Mouse (Mus musculus) lung, postnatal 36 days (tissue): ENCODE data around the gene Lactb.

Experiments used
- DNase-seq: peaks from one replicate; pipeline ENCODE4 v3.0.0; 2022; ENCODE audit warnings: mixed read lengths

The Lactb gene

DNA sequence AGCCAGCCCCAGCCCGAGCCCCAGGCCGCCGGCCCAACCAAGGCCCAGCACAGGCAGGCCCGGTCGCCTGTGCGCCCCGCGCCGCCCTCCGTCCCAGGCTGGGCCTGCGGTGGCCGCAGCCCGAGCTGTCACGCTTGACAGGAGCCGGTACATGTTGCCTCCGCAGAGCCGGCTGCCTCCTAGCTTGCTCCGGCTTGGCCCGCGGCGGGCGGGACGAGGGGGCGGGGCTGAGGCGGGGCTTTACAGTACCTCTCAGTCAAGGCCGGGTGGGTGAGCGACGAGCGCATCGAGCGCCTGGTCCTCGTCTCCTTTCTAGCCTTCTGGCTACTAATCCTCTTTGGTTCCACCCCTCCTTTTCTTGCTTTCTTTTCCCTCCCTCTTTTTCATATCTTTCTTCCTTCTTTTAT is at the start of gene Lactb:
TSS of gene Lactb (minus strand) at position 246 of the 407 bp plus-strand sequence.
- DNase-seq = peak; percentile 98

DNA sequence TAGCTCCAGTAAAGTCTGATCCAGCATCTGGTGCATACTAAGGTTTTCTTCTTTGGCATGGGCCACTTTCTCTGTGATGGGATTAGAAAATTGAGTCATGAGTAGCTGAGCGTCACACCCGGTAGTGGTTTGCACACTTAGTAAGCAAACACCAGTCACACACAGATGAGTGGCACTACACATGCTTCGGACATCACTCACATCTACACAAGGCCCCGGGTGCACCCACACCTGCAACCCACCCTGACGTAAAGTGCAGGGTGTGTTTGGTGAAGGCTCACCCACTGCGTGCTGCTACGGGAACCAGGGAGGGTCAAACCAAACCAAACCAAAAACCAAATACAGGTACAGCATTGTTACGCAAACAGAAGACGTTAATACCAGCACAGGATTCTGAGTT is 48.1 kb upstream of the Lactb start:
- DNase-seq = peak; percentile 47

GRCm38 (mm10) chr9:67020063-67020462 is 44.8 kb upstream of the Lactb start:
- no peak for DNase-seq

- no peak for DNase-seq
Measured at GRCm38 (mm10) chr9:67013501-67013900, 38.2 kb upstream of the Lactb start.

DNA sequence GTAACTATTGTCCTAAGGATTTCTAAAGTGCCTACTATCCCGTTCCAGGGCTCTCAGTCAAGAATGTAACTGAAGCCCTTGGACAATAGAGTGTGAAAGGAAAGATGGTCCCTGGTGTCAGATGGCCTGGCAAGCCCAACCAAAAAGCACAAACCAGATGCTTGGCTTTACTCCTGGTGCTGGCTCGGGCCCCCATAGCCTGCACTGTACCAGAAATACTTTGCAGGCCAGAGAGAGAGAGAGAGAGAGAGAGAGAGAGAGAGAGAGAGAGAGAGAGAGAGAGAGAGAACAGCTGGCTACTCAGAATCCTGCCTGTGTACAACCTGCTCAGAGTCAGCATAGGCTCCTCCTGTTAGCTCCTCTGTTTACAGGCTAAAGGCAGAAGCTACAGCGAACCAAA is 37.2 kb upstream of the Lactb start:
- DNase-seq = peak; percentile 75

DNA sequence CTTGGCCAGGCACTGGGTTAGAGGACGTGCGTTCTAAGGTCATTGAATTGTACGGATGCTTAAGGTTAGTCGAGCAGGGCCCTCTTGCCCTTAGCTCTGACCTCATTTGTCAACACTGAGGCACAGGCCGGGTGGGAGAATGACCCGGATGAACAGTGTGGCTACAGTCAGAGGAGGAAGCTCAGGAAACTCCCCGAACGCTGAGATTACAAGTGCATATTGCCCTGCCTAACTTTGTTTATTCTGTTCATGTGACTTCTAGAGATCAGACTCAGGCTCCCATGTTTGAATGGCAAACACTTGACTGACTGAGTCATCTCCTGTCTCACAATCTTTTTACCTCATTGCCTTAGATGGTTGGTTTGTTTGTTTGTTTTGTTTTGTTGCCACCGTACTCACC is 36.2 kb upstream of the Lactb start:
- peak; percentile 72 for DNase-seq

GRCm38 (mm10) chr9:67008781-67009180 is 33.5 kb upstream of the Lactb start:
- DNase-seq = no peak

- DNase-seq = no peak
Measured at GRCm38 (mm10) chr9:67006376-67006775, 31.1 kb upstream of the Lactb start.

DNA sequence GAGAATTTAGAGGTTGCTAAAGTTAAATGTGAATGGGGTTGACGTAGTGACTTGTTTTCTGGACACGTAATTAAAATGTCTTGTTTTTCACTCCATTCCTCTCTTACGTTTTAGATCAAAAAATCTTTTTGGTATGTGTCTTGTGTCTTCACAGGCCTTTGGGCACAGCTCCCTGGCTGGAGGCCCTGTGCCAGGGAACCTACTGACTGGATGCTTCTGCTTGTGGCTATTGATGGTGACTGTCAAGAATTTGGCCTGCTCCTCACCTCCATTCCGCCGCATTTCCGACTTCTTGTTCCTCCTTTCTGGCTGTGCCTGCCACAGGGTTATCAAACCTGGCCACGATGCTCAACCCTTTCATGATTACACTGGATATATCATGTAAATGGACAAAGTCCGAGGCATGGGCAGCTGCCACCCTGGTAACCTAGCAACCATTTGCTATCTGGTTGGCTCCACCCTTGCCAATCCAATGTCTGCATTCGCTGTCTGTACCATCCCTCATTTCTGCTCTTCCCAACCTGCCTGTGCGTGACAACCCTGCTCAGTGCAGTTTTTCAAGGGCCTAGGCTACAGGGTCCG is 30.0 kb upstream of the Lactb start:
- no peak for DNase-seq

DNA sequence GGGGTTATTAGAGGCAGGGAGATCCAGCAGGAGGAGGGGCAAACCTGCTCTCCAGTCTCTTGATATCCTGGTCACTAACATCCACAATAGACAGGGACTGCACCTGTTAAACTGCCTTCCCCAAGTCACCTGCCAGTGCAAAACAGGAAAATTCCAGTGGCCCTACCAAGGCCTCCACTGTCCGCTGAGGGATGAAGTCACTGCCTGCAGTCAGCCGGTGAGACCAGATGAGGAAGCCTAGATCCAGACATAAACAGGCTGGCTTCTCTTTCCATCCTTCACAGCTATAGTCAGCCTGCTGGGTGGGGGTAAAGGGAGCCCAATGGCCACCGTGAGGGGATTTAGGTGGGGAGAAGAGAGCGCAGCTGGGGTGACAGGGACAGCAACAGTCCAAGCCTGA is 28.4 kb upstream of the Lactb start:
- no peak for DNase-seq

- DNase-seq = no peak
Measured at GRCm38 (mm10) chr9:67003156-67003555, 27.9 kb upstream of the Lactb start.

GRCm38 (mm10) chr9:67001506-67001905 is 26.2 kb upstream of the Lactb start:
- no peak for DNase-seq

DNA sequence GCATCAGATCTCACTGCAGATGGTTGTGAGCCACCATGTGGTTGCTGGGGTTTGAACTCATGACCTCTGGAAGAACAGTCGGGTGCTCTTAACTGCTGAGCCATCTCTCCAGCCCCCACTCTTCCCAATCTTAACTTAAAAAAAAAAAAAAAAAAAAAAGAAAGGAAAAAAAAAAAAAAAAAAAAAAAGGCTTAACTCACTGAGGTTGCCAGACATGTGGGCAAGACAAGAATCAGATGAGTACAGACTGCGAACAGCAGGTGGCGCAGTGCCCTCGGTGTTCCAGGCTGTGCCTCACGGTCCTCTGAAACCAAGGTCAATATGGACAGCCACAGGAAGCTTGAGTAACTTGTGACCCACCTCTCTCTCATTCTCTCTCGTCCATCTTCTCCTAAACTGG is 25.8 kb upstream of the Lactb start:
- peak; percentile 93 for DNase-seq

DNA sequence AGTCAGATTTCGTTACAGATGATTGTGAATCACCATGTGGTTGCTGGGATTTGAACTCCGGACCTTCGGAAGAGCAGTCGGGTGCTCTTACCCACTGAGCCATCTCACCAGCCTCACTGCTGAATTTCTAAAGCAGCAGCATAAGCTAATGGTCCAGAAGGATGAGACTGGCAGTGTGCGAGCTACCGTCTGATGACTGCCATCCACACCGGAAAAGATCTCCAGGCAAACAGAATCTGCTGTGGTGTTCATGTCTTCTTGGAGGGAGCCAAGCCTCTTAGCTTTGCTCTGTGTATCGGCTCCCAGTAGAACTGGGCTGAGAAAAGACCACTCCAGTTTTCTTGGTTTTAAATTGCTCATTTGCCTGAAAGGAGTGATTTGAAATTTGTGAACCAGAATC is 24.4 kb upstream of the Lactb start:
- DNase-seq = no peak

- peak; percentile 37 for DNase-seq
Measured at GRCm38 (mm10) chr9:66991750-66992410, 16.6 kb upstream of the Lactb start.

DNA sequence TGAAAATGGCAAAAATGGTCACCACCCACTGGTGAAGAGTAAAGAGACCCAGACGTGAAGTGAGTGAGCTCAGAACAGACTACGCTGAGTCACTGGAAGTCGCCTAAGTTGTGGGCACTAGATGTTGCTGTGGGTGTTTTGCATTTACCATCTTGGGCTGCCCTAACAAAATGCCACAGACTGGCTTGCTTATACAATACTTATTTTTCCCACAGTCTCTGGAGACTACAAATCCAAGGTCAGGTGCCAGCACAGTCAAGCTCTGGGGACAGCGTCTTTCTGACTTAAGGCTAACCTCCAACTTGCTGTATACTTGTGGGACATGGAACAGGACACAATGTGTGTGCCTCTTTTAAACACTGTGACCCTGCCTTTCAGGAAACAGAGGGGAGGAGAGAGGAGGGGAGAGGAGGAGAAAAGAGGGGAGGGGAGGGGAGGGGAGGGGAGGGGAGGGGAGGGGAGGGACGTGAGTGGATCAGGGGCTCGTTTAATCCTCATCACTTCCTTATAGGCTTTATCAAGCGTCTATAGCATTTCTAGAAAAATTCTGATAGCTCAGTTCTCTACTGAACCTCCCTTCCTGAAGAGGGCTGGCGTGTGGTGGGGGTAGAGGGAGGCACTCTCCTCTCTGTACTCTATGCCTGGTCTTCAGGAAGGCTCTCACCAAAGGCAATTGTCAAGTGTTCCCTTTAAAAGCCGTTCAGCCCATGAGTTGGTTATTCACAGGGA is 15.9 kb upstream of the Lactb start:
- DNase-seq = no peak

- no peak for DNase-seq
Measured at GRCm38 (mm10) chr9:66990046-66990445, 14.8 kb upstream of the Lactb start.

DNA sequence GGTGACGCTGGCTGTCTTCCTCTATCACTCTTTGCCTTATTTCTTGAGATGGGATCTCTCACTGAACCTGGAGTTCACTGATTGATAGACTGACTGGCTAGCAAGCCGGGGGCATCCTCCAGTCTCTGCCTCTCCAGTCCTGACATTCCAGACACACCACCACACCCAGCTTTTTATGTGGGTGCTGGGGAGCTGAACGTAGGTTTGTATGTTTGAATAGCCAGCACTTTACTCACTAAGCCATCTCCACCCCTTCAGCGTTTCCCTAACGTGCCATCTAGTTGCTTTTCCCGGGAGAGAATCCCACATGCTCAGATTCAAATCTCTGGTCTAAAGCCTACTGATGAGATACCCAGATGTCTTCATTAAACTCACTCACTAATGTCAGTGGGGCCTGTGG is 14.3 kb upstream of the Lactb start:
- DNase-seq = no peak

GRCm38 (mm10) chr9:66988888-66989414 is 13.7 kb upstream of the Lactb start:
- peak; percentile 47 for DNase-seq

DNA sequence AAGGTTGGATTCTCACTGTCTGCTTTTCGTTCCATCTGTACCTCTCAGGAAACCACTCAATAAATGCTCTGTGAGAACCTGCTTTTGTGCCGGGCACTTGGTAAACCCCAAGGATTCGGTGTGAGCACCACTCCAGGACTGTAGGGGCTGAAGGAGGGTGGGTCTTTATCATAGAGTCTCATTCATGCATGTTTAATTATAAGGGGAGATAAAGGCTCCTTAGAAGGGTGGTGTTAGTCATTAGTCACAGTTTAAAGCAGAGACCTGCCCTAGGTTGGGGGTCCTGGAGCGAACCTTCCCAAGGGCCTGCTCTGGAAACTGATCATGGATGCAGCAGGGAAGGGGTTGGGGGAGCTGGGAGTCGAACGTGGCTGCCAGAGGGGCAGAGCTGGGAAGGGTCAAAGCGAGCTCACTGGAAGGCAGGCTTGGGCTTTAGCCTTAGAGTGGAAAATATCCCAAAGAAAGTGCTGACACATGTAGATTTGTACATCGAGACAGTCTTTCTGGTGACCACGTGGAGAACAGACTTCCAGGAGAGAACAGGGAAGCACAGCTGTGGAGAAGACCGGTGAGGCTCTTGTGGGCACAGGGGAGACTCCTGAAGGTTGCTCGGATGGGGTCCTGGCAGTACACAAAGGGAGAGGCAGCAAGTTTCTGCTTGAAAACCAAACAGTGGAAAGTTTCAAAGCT is 13.1 kb upstream of the Lactb start:
- DNase-seq = no peak

- DNase-seq = peak; percentile 34
Measured at GRCm38 (mm10) chr9:66985377-66985776, 10.1 kb upstream of the Lactb start.

DNA sequence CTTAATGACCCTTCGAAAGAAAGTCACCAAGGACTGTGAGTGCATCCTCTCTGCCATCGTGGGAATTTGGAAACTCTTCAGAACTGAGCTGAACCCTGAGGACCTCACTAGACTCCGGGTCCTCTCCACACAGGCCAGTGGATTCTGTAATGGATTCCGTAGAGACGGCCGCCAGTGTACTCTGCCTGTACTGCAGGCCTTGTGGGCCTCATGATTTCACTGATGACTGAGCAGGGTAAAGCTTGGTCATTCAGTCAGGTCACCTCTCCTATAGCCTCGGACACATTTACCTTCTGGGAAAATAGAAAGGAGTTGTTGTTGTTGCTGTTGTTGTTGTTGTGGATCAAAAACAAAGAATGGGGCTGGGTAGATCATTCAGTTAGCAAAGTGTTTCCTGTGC is 6.8 kb upstream of the Lactb start:
- DNase-seq = no peak

- peak; percentile 86 for DNase-seq
Measured at GRCm38 (mm10) chr9:66980458-66980857, 5.2 kb upstream of the Lactb start.
